Mouse (Mus musculus) frontal cortex, postnatal 10 days (tissue): ENCODE data around the gene Disp2.

Experiments
- DNase-seq, 2 experiments: peaks; one replicate each; pipeline ENCODE4 v3.0.0; 2022; ENCODE audit warnings: low spot score in 2 of 2, mixed read lengths in 1 of 2

The Disp2 gene

GRCm38 (mm10) chr2:118779504-118780480 is at the start of gene Disp2:
TSS of gene Disp2 (plus strand) at chr2:118779719.
- peak; percentile 91 to 93 for DNase-seq

- DNase-seq: no peak
Measured at GRCm38 (mm10) chr2:118729816-118730621, 49.5 kb upstream of the Disp2 start.

- peak; percentile 66 to 73 for DNase-seq
Measured at GRCm38 (mm10) chr2:118730622-118730915, 49.0 kb upstream of the Disp2 start.

GRCm38 (mm10) chr2:118731981-118732380 is 47.5 kb upstream of the Disp2 start:
- DNase-seq: no peak

- no peak for DNase-seq
Measured at GRCm38 (mm10) chr2:118733341-118733740, 46.2 kb upstream of the Disp2 start.

- DNase-seq: no peak
Measured at GRCm38 (mm10) chr2:118740341-118740740, 39.2 kb upstream of the Disp2 start.

GRCm38 (mm10) chr2:118741183-118741582 is 38.3 kb upstream of the Disp2 start:
- no peak for DNase-seq

- no peak for DNase-seq
Measured at GRCm38 (mm10) chr2:118743261-118743943, 36.1 kb upstream of the Disp2 start.

GRCm38 (mm10) chr2:118744621-118745020 is 34.9 kb upstream of the Disp2 start:
- DNase-seq: no peak

GRCm38 (mm10) chr2:118745232-118745884 is 34.2 kb upstream of the Disp2 start, which contains the start of gene Inafm2:
TSS of gene Inafm2 (plus strand) at chr2:118745758.
- peak; percentile 90 to 91 for DNase-seq

- DNase-seq: no peak
Measured at GRCm38 (mm10) chr2:118745915-118746901, 33.3 kb upstream of the Disp2 start.

- DNase-seq: no peak
Measured at GRCm38 (mm10) chr2:118747301-118747960, 32.1 kb upstream of the Disp2 start.

GRCm38 (mm10) chr2:118749341-118749884 is 30.1 kb upstream of the Disp2 start:
- no peak for DNase-seq

- DNase-seq: no peak
Measured at GRCm38 (mm10) chr2:118750476-118750875, 29.0 kb upstream of the Disp2 start.

GRCm38 (mm10) chr2:118751896-118752791 is 27.4 kb upstream of the Disp2 start:
- DNase-seq: no peak

- DNase-seq: no peak
Measured at GRCm38 (mm10) chr2:118752792-118753108, 26.8 kb upstream of the Disp2 start.

- DNase-seq: no peak
Measured at GRCm38 (mm10) chr2:118754143-118754542, 25.4 kb upstream of the Disp2 start.

- no peak for DNase-seq
Measured at GRCm38 (mm10) chr2:118755407-118755806, 24.1 kb upstream of the Disp2 start.

- DNase-seq: no peak
Measured at GRCm38 (mm10) chr2:118756103-118756502, 23.4 kb upstream of the Disp2 start.
